Mouse (Mus musculus) adipocyte (in vitro differentiated cells): ENCODE results near the gene Krt8.
"Not testable (repeated sequence)": the region's sequence is repeated elsewhere in the genome, so short reads cannot be mapped to it uniquely, and the experiment has no call there.

Experiments
- DNase-seq: peaks from one replicate; pipeline ENCODE4 v3.0.0-alpha.2; 2016; ENCODE audit warnings: low spot score

The Krt8 gene

GRCm38 (mm10) chr15:102007097-102008069, 3.1 kb upstream of the Krt8 start:
- DNase-seq, result peak; percentile 55

DNA sequence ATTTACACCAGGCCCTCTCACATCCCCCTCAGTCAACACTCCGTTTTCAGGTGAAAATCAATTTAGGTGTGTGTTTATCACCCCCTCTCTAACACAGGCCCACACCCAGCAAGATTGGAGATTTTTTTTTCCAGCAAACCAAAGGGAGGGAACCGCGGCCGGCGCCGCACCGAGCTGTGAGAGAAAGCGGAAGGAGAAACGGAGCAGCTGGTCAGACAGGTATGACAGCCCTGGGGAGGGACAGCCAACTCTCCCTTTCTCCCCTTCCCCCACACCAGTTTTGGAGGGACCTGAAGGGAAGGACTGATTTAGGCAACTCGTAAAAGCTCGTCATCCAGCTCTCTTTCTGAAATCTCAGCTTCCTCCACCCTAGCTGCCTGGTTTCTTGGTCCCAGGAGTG, 2.0 kb upstream of the Krt8 start:
- no peak for DNase-seq

GRCm38 (mm10) chr15:102005290-102005689, 1.0 kb upstream of the Krt8 start:
- DNase-seq, result no peak

GRCm38 (mm10) chr15:102003516-102003915, 766 bp downstream of the Krt8 start:
- DNase-seq, result no peak

GRCm38 (mm10) chr15:102002646-102003488, 1.4 kb downstream of the Krt8 start:
- no peak for DNase-seq

- no peak for DNase-seq
Measured at GRCm38 (mm10) chr15:101999676-102000335, 4.5 kb downstream of the Krt8 start.

DNA sequence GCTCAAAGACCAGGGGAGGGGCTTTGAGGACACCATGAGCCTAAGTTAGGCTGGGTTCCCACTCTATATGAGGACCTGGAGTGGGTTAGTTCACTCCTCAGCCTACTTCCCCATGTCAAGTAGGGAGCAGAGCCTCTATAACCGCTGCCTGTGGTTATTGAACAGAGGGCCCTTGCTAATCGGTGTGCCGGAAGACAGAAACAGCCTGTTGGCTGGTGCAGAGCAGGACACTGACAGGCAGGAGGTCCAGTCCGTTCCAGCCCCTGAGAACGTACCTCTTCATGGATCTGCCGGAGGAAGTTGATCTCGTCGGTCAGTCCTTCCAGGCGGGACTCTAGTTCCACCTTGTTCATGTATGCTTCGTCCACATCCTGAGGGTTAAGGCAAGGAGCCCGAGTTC, 5.1 kb downstream of the Krt8 start:
- DNase-seq, result no peak

GRCm38 (mm10) chr15:101996450-101997078, 7.7 kb downstream of the Krt8 start:
- DNase-seq, result not testable (repeated sequence)

DNA sequence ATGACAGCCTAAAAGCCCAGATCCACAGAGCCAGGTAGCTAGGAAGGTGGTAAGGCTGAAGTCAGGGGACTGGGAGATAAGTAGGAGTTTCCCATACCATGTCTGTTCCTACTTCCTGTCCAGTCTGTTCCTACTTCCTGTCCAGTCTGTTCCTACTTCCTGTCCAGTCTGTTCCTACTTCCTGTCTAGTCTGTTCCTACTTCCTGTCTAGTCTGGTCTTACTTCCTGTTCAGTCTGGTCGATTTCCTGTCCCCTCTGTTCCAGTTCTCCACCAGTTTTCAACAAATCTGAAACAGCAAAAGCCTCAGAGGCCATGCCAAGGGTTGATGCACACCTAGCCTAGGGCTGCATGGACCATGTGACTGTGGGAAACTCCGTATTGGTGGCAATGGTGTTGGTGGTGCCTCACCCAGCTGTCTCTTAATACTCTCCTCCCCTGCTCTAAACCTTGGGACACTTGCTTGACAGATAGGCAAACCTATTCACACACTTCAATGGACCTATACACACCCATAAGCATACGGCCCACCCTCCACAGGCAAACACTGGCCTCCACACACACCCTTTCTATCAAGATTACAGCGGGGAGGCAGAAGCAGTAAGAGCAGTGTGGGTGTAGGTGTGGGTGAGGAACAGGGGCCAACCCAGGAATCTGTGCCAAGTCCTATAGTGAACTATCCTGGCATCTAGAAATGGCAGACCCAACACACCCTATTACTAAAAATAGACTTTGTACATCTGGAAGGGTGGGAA, 8.6 kb downstream of the Krt8 start:
- peak; percentile 96 for DNase-seq

GRCm38 (mm10) chr15:101994365-101994764, 9.9 kb downstream of the Krt8 start:
- DNase-seq, result no peak

- DNase-seq, result no peak
Measured at GRCm38 (mm10) chr15:101990946-101991345, 13.3 kb downstream of the Krt8 start.

GRCm38 (mm10) chr15:101988714-101989113, 15.6 kb downstream of the Krt8 start:
- DNase-seq, result no peak

DNA sequence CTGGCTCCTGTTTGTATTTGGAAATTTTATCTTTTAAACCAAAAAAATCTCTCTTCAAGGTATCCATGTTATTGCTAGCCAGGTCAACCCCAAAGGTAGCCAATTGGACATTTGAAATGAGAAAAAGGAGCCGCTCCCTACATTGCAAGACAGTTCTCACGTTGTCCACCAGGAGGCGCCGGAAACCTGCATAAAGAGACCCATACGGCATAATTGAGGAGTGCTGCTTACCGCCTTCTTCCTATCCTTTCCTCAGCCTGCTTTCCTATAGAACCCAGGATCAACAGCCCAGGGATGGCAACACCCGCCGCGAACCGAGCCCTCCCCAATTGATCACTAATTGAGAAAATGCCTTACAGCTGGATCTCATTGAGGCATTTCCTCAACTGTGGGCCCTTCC, 16.2 kb downstream of the Krt8 start:
- peak; percentile 96 for DNase-seq

GRCm38 (mm10) chr15:101984746-101985145, 19.5 kb downstream of the Krt8 start:
- DNase-seq, result no peak

GRCm38 (mm10) chr15:101983949-101984601, 20.2 kb downstream of the Krt8 start:
- DNase-seq, result peak; percentile 100

DNA sequence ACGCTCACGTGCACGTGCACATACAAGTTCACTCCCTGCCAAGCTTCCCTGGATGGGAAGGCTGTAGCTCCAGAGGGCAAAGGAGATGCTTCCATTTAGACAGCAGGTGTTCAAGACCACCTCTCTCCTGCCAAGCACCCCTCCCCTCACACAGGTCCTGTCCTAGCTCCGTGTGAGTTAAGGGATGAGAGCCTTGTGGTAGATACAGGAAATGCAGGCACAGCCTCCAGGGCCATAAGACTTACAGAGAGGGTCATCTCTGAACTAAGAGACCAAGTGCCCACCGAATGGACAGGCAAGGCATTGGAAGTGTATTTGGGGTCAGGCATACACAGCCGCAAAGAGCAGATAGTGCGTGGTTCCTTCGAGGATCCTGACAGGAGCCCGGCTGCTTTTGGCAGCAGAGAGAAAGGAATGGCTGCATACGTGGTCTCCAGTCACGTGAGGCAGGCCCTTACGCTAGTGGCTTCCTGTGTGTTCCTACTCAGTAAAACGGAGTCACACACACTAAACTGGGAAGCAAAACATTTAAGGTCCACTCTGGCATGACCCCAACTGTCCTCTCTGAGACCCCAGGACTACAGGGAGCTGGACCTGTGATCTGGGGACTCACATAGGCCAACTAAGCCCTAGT, 20.9 kb downstream of the Krt8 start:
- DNase-seq, result no peak

GRCm38 (mm10) chr15:101980849-101981248, 23.4 kb downstream of the Krt8 start:
- no peak for DNase-seq

- peak; percentile 94 for DNase-seq
Measured at GRCm38 (mm10) chr15:101977043-101977726, 27.1 kb downstream of the Krt8 start.

DNA sequence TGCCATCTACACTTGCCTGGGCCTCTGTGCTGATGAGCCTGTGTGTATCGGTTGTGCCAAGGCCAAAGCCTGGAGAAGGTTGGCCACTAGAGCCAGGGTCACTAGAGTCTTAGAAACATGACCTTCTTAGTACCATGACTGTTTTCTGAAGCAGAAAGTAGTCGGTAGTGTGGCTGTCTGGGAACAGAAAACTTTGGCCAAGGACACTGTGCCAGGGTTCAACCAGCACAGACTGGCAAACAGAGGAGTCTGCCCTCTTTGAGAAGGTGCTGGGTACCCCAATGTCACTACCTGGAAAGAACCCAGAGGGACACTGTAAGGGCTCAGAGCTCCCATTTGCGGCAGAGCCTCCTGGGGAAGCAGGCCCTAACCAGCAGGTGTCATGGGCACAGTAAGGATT, 27.6 kb downstream of the Krt8 start:
- DNase-seq, result peak; percentile 89
